Mouse (Mus musculus) neutrophil, adult 5-6 weeks (primary cell): Measurements from ENCODE around the gene Vps11. TPM values are rescaled to one million over a fixed set of nuclear protein-coding genes. Genes with fewer than 3 reads are reported as not detected.

Source experiments
- total RNA-seq: library from RNA; stranded (forward); fragments of 200-1000 nt; gene quantifications from 2 replicates; pipeline ENCODE4 v1.2.3, GENCODE M21; 2017

Gene Vps11
- total RNA-seq, 1 experiment from 2014 or later, result 37.4 TPM

Other genes starting within 250 kb of the Vps11 start
- not detected in 2 replicates for gene Gm49380, start 248.2 kb downstream of the Vps11 start, total RNA-seq
- 3.8 and 7.2 TPM in 2 replicates for gene Rnf26, start 248.2 kb downstream of the Vps11 start, total RNA-seq
- gene Mcam, start 227.2 kb downstream of the Vps11 start, total RNA-seq, result 2.1 and 2.7 TPM in 2 replicates
- 89.2 and 92.0 TPM in 2 replicates for gene Cbl, start 127.6 kb downstream of the Vps11 start, total RNA-seq
- gene Ccdc153, start 121.0 kb downstream of the Vps11 start, total RNA-seq, result not detected in 2 replicates
- 1.0 and 1.6 TPM in 2 replicates for gene Pdzd3, start 110.2 kb downstream of the Vps11 start, total RNA-seq
- 10.3 and 12.6 TPM in 2 replicates for gene Nlrx1, start 93.1 kb downstream of the Vps11 start, total RNA-seq
- gene Abcg4, start 73.1 kb downstream of the Vps11 start, total RNA-seq, result 1.4 TPM in 1 of 2 replicates, not detected in the other
- gene Hinfp, start 56.0 kb downstream of the Vps11 start, total RNA-seq, result 32.0 and 46.7 TPM in 2 replicates
- 22.0 and 30.5 TPM in 2 replicates for gene C2cd2l, start 41.4 kb downstream of the Vps11 start, total RNA-seq
- gene Dpagt1, start 35.7 kb downstream of the Vps11 start, total RNA-seq, result 4.4 and 7.1 TPM in 2 replicates
- gene H2afx, start 27.0 kb downstream of the Vps11 start, total RNA-seq, result 17.6 and 20.0 TPM in 2 replicates
- 3.3 and 11.4 TPM in 2 replicates for gene Hmbs, start 17.4 kb downstream of the Vps11 start, total RNA-seq
- 39.9 and 42.2 TPM in 2 replicates for gene Hyou1, start 17.8 kb upstream of the Vps11 start, total RNA-seq
- gene Slc37a4, start 35.2 kb upstream of the Vps11 start, total RNA-seq, result 15.4 and 21.5 TPM in 2 replicates
- 1,089 and 1,185 TPM in 2 replicates for gene Rps25, start 45.5 kb upstream of the Vps11 start, total RNA-seq
- 31.8 and 32.8 TPM in 2 replicates for gene Trappc4, start 45.9 kb upstream of the Vps11 start, total RNA-seq
- gene Ccdc84, start 56.9 kb upstream of the Vps11 start, total RNA-seq, result 41.8 and 52.1 TPM in 2 replicates
- 0.37 TPM in 1 of 2 replicates, not detected in the other for gene Foxr1, start 79.5 kb upstream of the Vps11 start, total RNA-seq
- not detected in 2 replicates for gene Upk2, start 93.3 kb upstream of the Vps11 start, total RNA-seq
- gene Bcl9l, start 121.2 kb upstream of the Vps11 start, total RNA-seq, result 18.3 and 26.5 TPM in 2 replicates
- gene Cxcr5, start 200.2 kb upstream of the Vps11 start, total RNA-seq, result 207 and 222 TPM in 2 replicates
- 301 and 311 TPM in 2 replicates for gene Ddx6, start 243.2 kb upstream of the Vps11 start, total RNA-seq